Mouse (Mus musculus): Measurements from ENCODE around the gene Med13. TPM values are rescaled to one million over a fixed set of nuclear protein-coding genes. Genes with fewer than 3 reads are reported as not detected.

The Med13 gene
- polyA plus RNA-seq, 1 experiment from 2014 or later, result 4.5 TPM

DNA sequence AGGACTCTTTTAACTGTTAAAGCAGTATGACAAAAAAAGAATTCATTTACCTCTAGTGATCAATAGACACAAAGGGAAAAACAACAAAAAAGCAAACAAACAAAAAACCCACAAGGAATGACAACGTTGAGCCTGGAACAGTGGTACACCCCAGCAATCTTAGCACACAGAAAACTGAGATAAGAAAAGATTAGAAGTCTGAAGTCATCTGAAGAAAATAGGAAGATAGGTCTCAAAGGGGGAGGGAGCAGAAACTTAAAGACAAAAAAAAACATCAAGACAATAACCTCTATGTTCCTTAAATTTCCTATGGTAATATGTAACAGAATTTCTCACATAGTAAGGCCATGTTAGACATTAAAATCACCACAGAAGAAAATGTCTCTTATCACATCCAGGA lies 104.1 kb downstream of the Med13 start:
- Histone ChIP-seq H3K4me3 (no peak overlapping the region), H3K9me3 (replicated peaks) (no peaks in the 10 kb centered on the region), H3K27ac (no peak overlapping the region), H3K9ac (no peak overlapping the region), H3K4me2 (no peak overlapping the region), H3K36me3 (peaks cover 66% of the 10 kb centered on the region), H3K27me3 (replicated peaks) (no peaks in the 10 kb centered on the region), H3K4me1 (peaks cover 19% of the 10 kb centered on the region)
- ATAC-seq, result no peak
- 46% methylated on average over 1 of the region's 1 CpGs for WGBS (ENCODE audit: insufficient replicate concordance)

DNA sequence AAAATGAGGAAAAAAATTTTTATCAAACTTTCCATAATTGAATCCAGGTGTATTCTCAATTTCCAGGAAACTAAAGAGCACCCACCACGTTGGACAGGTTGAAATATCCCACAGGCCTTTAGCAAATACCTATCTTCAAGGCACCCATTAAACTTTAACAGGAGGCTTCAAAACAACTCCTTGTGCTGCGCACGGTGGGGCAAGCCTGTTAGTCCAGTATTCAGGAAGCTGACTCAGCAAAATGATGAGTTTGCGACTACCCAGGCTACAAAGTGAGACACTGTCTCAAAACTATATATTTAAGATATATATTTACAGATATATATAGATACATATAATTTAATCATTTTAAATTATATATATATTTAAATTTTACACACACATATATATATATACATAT lies 125.0 kb downstream of the Med13 start:
- no peaks in the 10 kb centered on the region for H3K4me1 ChIP-seq
- H3K4me2 ChIP-seq, result no peak overlapping the region
- 74% methylated on average over 4 of the region's 4 CpGs for WGBS (ENCODE audit: insufficient replicate concordance)
- no peak for ATAC-seq
- H3K9ac ChIP-seq, result no peak overlapping the region
- H3K27me3 ChIP-seq (replicated peaks), result no peaks in the 10 kb centered on the region
- no peak overlapping the region for H3K4me3 ChIP-seq
- H3K27ac ChIP-seq, result no peak overlapping the region
- H3K36me3 ChIP-seq, result peaks cover 88% of the 10 kb centered on the region
- H3K9me3 ChIP-seq (replicated peaks), result no peaks in the 10 kb centered on the region

DNA sequence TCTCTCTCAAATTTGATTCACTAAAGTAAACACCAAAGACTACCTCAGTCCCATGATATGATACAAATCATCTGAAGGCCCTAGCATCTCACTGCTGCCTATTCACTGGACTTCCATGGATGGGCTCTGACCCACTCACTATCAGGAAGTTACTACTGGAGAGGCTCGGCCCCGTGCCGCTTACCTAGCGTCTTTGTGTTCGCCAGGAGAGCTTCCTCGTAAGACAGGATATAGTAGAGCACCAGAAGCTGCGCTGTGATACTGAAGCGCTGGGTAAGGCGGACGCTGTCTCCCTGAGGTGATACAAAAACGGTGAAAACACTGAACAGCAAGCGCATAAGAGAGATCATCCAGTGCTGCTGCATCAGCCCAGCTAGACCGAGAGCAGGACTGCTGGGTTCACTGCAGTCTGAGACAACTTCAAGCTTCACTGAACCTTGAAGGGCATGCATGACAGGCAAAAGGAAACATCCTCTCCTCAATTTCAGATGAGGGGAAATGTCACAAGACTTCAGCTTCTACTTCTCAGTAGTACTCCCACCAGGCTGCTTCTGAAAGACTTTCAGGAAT lies 125.5 kb downstream of the Med13 start:
- ATAC-seq, result no peak
- H3K4me2 ChIP-seq, result no peak overlapping the region
- 90% methylated on average over 13 of the region's 13 CpGs for WGBS (ENCODE audit: insufficient replicate concordance)
- no peak overlapping the region for H3K9ac ChIP-seq
- no peaks in the 10 kb centered on the region for H3K4me1 ChIP-seq
- no peak overlapping the region for H3K4me3 ChIP-seq
- no peaks in the 10 kb centered on the region for H3K27me3 ChIP-seq (replicated peaks)
- no peaks in the 10 kb centered on the region for H3K9me3 ChIP-seq (replicated peaks)
- no peak overlapping the region for H3K27ac ChIP-seq
- H3K36me3 ChIP-seq, result peaks cover 88% of the 10 kb centered on the region

DNA sequence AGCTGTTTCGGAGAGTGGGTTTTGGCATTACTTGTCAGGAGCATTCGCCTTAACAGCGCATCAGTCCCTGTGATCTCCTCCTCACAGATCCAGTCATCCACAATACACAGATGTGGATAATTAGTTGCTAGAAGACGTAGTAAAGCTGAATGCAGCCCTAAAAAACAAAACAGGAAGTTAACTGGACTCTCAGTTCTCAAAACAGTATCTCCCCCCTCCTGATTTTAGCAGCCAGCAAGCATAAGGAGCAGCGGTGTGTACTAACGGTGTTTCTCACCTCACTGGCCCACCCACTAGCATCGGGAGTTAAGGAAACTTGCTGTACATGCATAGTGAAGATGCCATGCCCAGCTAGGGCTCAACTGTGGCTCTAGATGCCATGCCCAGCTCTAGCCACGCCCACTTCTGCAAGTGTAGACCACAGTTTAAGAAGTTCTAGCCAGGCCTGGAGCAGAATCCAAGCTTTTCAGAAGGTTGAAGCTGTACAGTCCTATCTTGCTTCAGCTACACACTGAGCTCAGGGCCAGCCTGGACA lies 130.7 kb downstream of the Med13 start:
- Histone ChIP-seq H3K9me3 (replicated peaks) (no peaks in the 10 kb centered on the region), H3K27me3 (replicated peaks) (no peaks in the 10 kb centered on the region), H3K27ac (no peak overlapping the region), H3K4me2 (no peak overlapping the region), H3K4me1 (no peaks in the 10 kb centered on the region), H3K36me3 (peaks cover 86% of the 10 kb centered on the region), H3K9ac (no peak overlapping the region), H3K4me3 (no peak overlapping the region)
- ATAC-seq, result no peak
- 78% methylated on average over 8 of the region's 8 CpGs for WGBS (ENCODE audit: insufficient replicate concordance)

DNA sequence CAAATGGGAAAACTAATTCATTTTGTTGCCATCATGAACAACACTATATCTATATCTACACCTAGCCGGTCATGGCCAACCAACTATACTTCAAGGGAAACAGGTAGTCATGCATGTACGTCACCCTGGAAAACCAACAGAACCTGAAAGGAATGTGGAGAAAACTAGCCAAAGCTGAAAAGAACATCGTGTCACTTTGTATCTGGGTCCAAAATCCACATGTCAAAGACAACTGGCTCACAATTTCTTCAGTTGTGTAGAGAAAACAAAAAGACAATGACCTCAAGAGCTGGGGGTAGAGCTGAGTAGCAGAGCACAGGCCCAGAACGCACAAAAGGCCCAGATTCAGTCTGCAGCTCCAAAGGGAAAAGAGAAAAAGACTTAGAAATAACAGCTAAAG lies 131.6 kb downstream of the Med13 start:
- 79% methylated on average over 4 of the region's 4 CpGs for WGBS (ENCODE audit: insufficient replicate concordance)
- no peak overlapping the region for H3K4me3 ChIP-seq
- H3K4me2 ChIP-seq, result no peak overlapping the region
- H3K27ac ChIP-seq, result no peak overlapping the region
- H3K36me3 ChIP-seq, result peaks cover 84% of the 10 kb centered on the region
- no peak overlapping the region for H3K9ac ChIP-seq
- H3K27me3 ChIP-seq (replicated peaks), result no peaks in the 10 kb centered on the region
- H3K9me3 ChIP-seq (replicated peaks), result no peaks in the 10 kb centered on the region
- H3K4me1 ChIP-seq, result no peaks in the 10 kb centered on the region
- ATAC-seq, result no peak

Other genes with a start within 250 kb of the Med13 start
- gene Brip1, start 156.4 kb downstream of the Med13 start, polyA plus RNA-seq (2016; fragmentation: Nextera tagmentation; extraction: Ambion mirVana), result 8.9 and 9.5 TPM in 2 replicates
- gene Ints2, start 100.0 kb downstream of the Med13 start, polyA plus RNA-seq (2016; fragmentation: Nextera tagmentation; extraction: Ambion mirVana), result 26.3 and 27.1 TPM in 2 replicates
- 18.9 and 21.2 TPM in 2 replicates for gene Rnft1, start 127.1 kb upstream of the Med13 start, polyA plus RNA-seq (2016; fragmentation: Nextera tagmentation; extraction: Ambion mirVana)
- gene Rps6kb1, start 187.2 kb upstream of the Med13 start, polyA plus RNA-seq (2016; fragmentation: Nextera tagmentation; extraction: Ambion mirVana), result 35.9 and 40.6 TPM in 2 replicates
- 13.7 and 14.8 TPM in 2 replicates for gene Tubd1, start 187.4 kb upstream of the Med13 start, polyA plus RNA-seq (2016; fragmentation: Nextera tagmentation; extraction: Ambion mirVana)